8 mouse cellular contexts compared by ENCODE assay signal in the genomic region with DNA sequence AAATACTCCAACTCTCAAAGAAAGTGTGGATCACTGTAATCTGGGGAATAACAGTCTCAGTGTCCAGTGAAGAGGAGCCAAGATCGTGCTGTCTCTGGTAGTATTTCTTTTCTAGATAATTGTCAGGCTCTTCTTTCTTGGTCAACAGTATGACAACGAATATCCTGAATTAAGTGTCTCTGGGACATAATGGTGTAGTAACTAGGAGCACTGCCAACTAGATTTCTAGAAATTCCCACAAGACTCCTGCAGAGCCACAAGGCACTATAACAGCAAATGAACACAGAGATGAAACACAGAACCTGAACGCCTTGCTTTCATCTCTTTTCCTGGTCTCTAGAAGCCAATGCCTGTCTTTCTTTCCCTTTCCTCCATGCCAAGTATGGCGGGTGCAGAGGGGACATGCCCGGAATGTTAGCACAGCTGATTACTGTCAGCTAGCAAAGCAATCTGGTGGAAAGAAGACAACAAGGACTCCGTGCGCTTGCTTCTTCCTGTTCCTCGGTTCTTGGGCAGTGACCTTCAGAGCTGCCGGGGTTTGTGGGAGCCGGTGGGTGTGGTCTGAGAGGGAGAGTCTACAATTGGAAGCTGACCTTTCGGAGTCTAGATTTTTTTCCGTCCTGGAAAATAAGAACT.
DNase-seq lines count a peak whose midpoint lies in the region; ATAC-seq and TF ChIP-seq lines count a peak whose summit lies in the region.

No protein-coding gene starts in this region.

- H3K4me3 ChIP-seq in hindbrain, embryonic 13.5 days: no peak overlapping the region
- no peak overlapping the region for H3K4me3 ChIP-seq in olfactory bulb, adult 2 months (ENCODE audit: insufficient read depth, low read depth, low read length)

- peak; percentile 15 to 21 for DNase-seq in cerebellum, postnatal 25 days
- no peak for DNase-seq in cerebellum, adult 11-12 months
- DNase-seq in adrenal gland, postnatal 10 days: peak; percentile 72
- DNase-seq in gastrocnemius, adult 8-10 months (ENCODE audit: low spot score in 2 of 2): peak; percentile 7 to 24
- DNase-seq in left cerebral cortex, postnatal 4 days: peak; percentile 10
- DNase-seq in natural killer cell, adult 2 months (ENCODE audit: low spot score in 2 of 2): no peak

- H3K27ac ChIP-seq in hindbrain, embryonic 13.5 days: peak overlapping the region; percentile 40; the same call in 1 of the 2 replicates
- 0 out of 2 replicates have a peak overlapping the region, but pooled peaks have one; percentile 2 for H3K27ac ChIP-seq in olfactory bulb, adult 2 months (ENCODE audit: insufficient read depth, low read depth, low read length)

- H3K4me2 ChIP-seq in hindbrain, embryonic 13.5 days: 0 out of 2 replicates have a peak overlapping the region, but pooled peaks have one; percentile 23

- intact Hi-C loops in left cerebral cortex, postnatal 4 days (cut with DNase I): no loop called here

- H3K36me3 ChIP-seq in hindbrain, embryonic 13.5 days: no peaks in the 10 kb centered on the region

- ATAC-seq in hindbrain, embryonic 13.5 days (ENCODE audit: low FRiP score): no peak

- no peak for TF ChIP-seq POLR2A in olfactory bulb, adult 2 months (IDR thresholded peaks at IDR 0.05; ENCODE audit: insufficient read depth, low read depth, low read length)

- H3K27me3 ChIP-seq in hindbrain, embryonic 13.5 days: no peaks in the 10 kb centered on the region

- WGBS in hindbrain, embryonic 13.5 days: 67% methylated on average over 12 of the region's 12 CpGs
- WGBS in olfactory bulb, adult 2 months: 33% methylated on average over 12 of the region's 12 CpGs

- H3K9me3 ChIP-seq in hindbrain, embryonic 13.5 days: no peaks in the 10 kb centered on the region

- no peak overlapping the region for H3K9ac ChIP-seq in hindbrain, embryonic 13.5 days

- no peak for TF ChIP-seq CTCF in olfactory bulb, adult 2 months (IDR thresholded peaks at IDR 0.05; ENCODE audit: insufficient read depth, low read depth, low read length)

- H3K4me1 ChIP-seq in hindbrain, embryonic 13.5 days (replicated peaks): peaks cover 20% of the 10 kb centered on the region
- H3K4me1 ChIP-seq in olfactory bulb, adult 2 months (ENCODE audit: control insufficient read depth, insufficient read depth, low read length): peaks cover 6% of the 10 kb centered on the region

Comparison
In these comparisons a context has a peak if more than half of its experiments do, and no peak if none do; other contexts are left out.
1. DNase-seq: peak in cerebellum, postnatal 25 days (2 of 2), adrenal gland, postnatal 10 days (single experiment), gastrocnemius, adult 8-10 months (2 of 2) and left cerebral cortex, postnatal 4 days (single experiment); none in cerebellum, adult 11-12 months (single experiment) and natural killer cell, adult 2 months (0 of 2).